Mouse (Mus musculus): ENCODE results near the gene Alg3. TPM values are rescaled to one million over a fixed set of nuclear protein-coding genes. Genes with fewer than 3 reads are reported as not detected.

Gene Alg3
- 59.2 and 61.3 TPM in 2 replicates for polyA plus RNA-seq (2016; fragmentation: Nextera tagmentation; extraction: Ambion mirVana)

- 2% methylated on average over 41 of the region's 41 CpGs for WGBS
- Histone ChIP-seq H3K4me1 (replicated peaks) (peaks cover 27% of the 10 kb centered on the region), H3K9me3 (no peaks in the 10 kb centered on the region), H3K36me3 (peaks cover 37% of the 10 kb centered on the region), H3K27ac (peak within 1 kb of the TSS; percentile 95), H3K4me3 (peak within 1 kb of the TSS; percentile 88), H3K27me3 (ENCODE audit: insufficient read depth, poor library complexity, severe bottlenecking) (no peaks in the 10 kb centered on the region)
- peak; percentile 91 for DNase-seq (ENCODE audit: low spot score)
These were observed at the start of gene Alg3, which contains the start of the genes Eef1akmt4 and Gm49333 for GRCm38 (mm10) chr16:20611357-20612227. Gene Alg3 (minus strand): TSS chr16:20611735. Gene Eef1akmt4 (plus strand): TSS chr16:20611593. Gene Gm49333 (plus strand): TSS chr16:20611610.

- Histone ChIP-seq H3K9me3 (no peaks in the 10 kb centered on the region), H3K27me3 (ENCODE audit: insufficient read depth, poor library complexity, severe bottlenecking) (no peaks in the 10 kb centered on the region), H3K4me1 (replicated peaks) (peaks cover 6% of the 10 kb centered on the region), H3K27ac (no peak overlapping the region), H3K4me3 (no peak overlapping the region), H3K36me3 (peaks cover 96% of the 10 kb centered on the region)
- no peak for DNase-seq (ENCODE audit: low spot score)
- 93% methylated on average over 4 of the region's 4 CpGs for WGBS
These were observed 46.1 kb upstream of the Alg3 start for GRCm38 (mm10) chr16:20657661-20658060.

- WGBS: 53% methylated on average over 2 of the region's 2 CpGs
- Histone ChIP-seq H3K36me3 (peaks cover 53% of the 10 kb centered on the region), H3K27ac (no peak overlapping the region), H3K9me3 (no peaks in the 10 kb centered on the region), H3K4me1 (replicated peaks) (peaks cover 17% of the 10 kb centered on the region), H3K4me3 (peak overlapping the region; percentile 95; the same call in 1 of the 2 replicates), H3K27me3 (ENCODE audit: insufficient read depth, poor library complexity, severe bottlenecking) (no peaks in the 10 kb centered on the region)
- DNase-seq (ENCODE audit: low spot score): no peak
These were observed 41.8 kb upstream of the Alg3 start for GRCm38 (mm10) chr16:20653315-20653714.

GRCm38 (mm10) chr16:20651947-20652310 lies 40.4 kb upstream of the Alg3 start:
- H3K4me1 ChIP-seq (replicated peaks): peaks cover 17% of the 10 kb centered on the region
- WGBS: 14% methylated on average over 12 of the region's 12 CpGs
- DNase-seq (ENCODE audit: low spot score): no peak
- H3K27ac ChIP-seq: peak overlapping the region; percentile 90
- no peaks in the 10 kb centered on the region for H3K27me3 ChIP-seq (ENCODE audit: insufficient read depth, poor library complexity, severe bottlenecking)
- H3K4me3 ChIP-seq: peak overlapping the region; percentile 95
- H3K36me3 ChIP-seq: peaks cover 39% of the 10 kb centered on the region
- no peaks in the 10 kb centered on the region for H3K9me3 ChIP-seq

GRCm38 (mm10) chr16:20651076-20651946 lies 39.8 kb upstream of the Alg3 start, which contains the start of gene Psmd2:
Gene Psmd2 (plus strand): TSS chr16:20651652.
- Histone ChIP-seq H3K27me3 (ENCODE audit: insufficient read depth, poor library complexity, severe bottlenecking) (no peaks in the 10 kb centered on the region), H3K9me3 (no peaks in the 10 kb centered on the region), H3K27ac (peak within 1 kb of the TSS; percentile 90), H3K4me3 (peak within 1 kb of the TSS; percentile 95), H3K4me1 (replicated peaks) (peaks cover 17% of the 10 kb centered on the region), H3K36me3 (peaks cover 33% of the 10 kb centered on the region)
- peak; percentile 97 for DNase-seq (ENCODE audit: low spot score)
- 2% methylated on average over 46 of the region's 46 CpGs for WGBS

- Histone ChIP-seq H3K9me3 (no peaks in the 10 kb centered on the region), H3K4me1 (replicated peaks) (peaks cover 3% of the 10 kb centered on the region; the same call in 1 of the 2 replicates), H3K4me3 (no peak overlapping the region), H3K36me3 (no peaks in the 10 kb centered on the region), H3K27me3 (ENCODE audit: insufficient read depth, poor library complexity, severe bottlenecking) (no peaks in the 10 kb centered on the region), H3K27ac (no peak overlapping the region)
- DNase-seq (ENCODE audit: low spot score): no peak
- WGBS: 91% methylated on average over 7 of the region's 7 CpGs
These were observed 32.4 kb upstream of the Alg3 start for GRCm38 (mm10) chr16:20643911-20644310.

- Histone ChIP-seq H3K27ac (no peak overlapping the region), H3K4me1 (replicated peaks) (peaks cover 3% of the 10 kb centered on the region; the same call in 1 of the 2 replicates), H3K9me3 (no peaks in the 10 kb centered on the region), H3K36me3 (no peaks in the 10 kb centered on the region), H3K27me3 (ENCODE audit: insufficient read depth, poor library complexity, severe bottlenecking) (no peaks in the 10 kb centered on the region), H3K4me3 (no peak overlapping the region)
- peak; percentile 74 for DNase-seq (ENCODE audit: low spot score)
- WGBS: under 1% methylated on average over 8 of the region's 8 CpGs
These were observed 30.6 kb upstream of the Alg3 start for GRCm38 (mm10) chr16:20642161-20642560.

- Histone ChIP-seq H3K9me3 (no peaks in the 10 kb centered on the region), H3K4me1 (replicated peaks) (peaks cover 3% of the 10 kb centered on the region; the same call in 1 of the 2 replicates), H3K4me3 (no peak overlapping the region), H3K36me3 (no peaks in the 10 kb centered on the region), H3K27ac (no peak overlapping the region), H3K27me3 (ENCODE audit: insufficient read depth, poor library complexity, severe bottlenecking) (no peaks in the 10 kb centered on the region)
- WGBS: 88% methylated on average over 8 of the region's 8 CpGs
- DNase-seq (ENCODE audit: low spot score): no peak
These were observed 26.8 kb upstream of the Alg3 start for GRCm38 (mm10) chr16:20638367-20638766.

GRCm38 (mm10) chr16:20637410-20637809 lies 25.9 kb upstream of the Alg3 start:
- Histone ChIP-seq H3K27me3 (ENCODE audit: insufficient read depth, poor library complexity, severe bottlenecking) (no peaks in the 10 kb centered on the region), H3K36me3 (no peaks in the 10 kb centered on the region), H3K4me3 (no peak overlapping the region), H3K4me1 (replicated peaks) (peaks cover 3% of the 10 kb centered on the region; the same call in 1 of the 2 replicates), H3K27ac (no peak overlapping the region), H3K9me3 (no peaks in the 10 kb centered on the region)
- WGBS: 87% methylated on average over 8 of the region's 8 CpGs
- DNase-seq (ENCODE audit: low spot score): no peak

- H3K36me3 ChIP-seq: no peaks in the 10 kb centered on the region
- H3K4me1 ChIP-seq (replicated peaks): peaks cover 17% of the 10 kb centered on the region
- H3K27me3 ChIP-seq (ENCODE audit: insufficient read depth, poor library complexity, severe bottlenecking): peaks cover 29% of the 10 kb centered on the region
- peak within 1 kb of the TSS; percentile 72 for H3K4me3 ChIP-seq
- 7% methylated on average over 54 of the region's 54 CpGs for WGBS
- H3K27ac ChIP-seq: peak within 1 kb of the TSS; percentile 88
- DNase-seq (ENCODE audit: low spot score): peak; percentile 50
- H3K9me3 ChIP-seq: no peaks in the 10 kb centered on the region
These were observed 18.4 kb upstream of the Alg3 start, which contains the start of gene Ece2 for GRCm38 (mm10) chr16:20629731-20630634. Gene Ece2 (plus strand): TSS chr16:20629828.

GRCm38 (mm10) chr16:20628871-20629391 lies 17.4 kb upstream of the Alg3 start:
- H3K27ac ChIP-seq: no peak overlapping the region
- no peak for DNase-seq (ENCODE audit: low spot score)
- 62% methylated on average over 11 of the region's 11 CpGs for WGBS

More at GRCm38 (mm10) chr16:20628871-20629391, 17.4 kb upstream of the Alg3 start:
- Histone ChIP-seq H3K36me3 (no peaks in the 10 kb centered on the region), H3K27me3 (ENCODE audit: insufficient read depth, poor library complexity, severe bottlenecking) (peaks cover 29% of the 10 kb centered on the region), H3K9me3 (no peaks in the 10 kb centered on the region), H3K4me1 (replicated peaks) (peaks cover 17% of the 10 kb centered on the region), H3K4me3 (no peak overlapping the region)

Measured in hindbrain, embryonic 10.5 days (tissue).